8 mouse cellular contexts compared by ENCODE assay signal in the genomic region with DNA sequence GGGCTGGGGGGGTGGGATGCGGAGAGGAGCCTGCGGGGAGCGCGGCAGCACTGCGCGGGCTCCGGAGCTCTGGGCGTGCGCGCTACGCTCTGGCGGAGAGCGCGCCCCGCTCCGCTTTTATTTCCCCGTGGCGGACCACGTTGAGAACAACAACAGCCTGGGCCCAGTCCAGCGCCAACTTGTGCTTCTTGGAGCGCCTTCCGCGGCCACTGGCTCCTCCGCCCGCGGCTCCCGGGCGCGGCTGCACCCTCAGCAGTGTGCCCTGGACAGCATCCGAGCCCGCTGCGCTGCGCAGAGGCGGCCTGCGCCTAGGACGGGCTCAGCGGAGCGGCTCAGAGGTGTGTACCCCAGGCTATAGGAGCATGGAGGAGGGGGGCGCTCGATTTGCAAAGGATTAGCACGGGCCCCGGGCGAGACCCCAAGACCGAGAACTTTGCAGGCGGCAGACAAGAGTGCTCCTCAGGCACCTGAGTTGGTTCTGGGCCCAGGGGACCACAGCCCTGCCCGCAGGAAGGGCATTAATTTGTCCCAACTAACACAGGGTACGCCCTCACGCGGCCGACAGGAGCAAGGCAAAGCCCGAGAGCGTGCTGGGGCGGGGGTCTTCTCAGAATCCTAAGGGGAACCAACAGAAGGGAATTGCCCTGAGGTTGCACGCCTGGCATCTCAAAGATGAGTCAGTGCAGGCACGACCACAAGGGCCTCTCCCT. TPM values are rescaled to one million over a fixed set of nuclear protein-coding genes. Genes with fewer than 3 reads are reported as not detected.
DNase-seq lines count a peak whose midpoint lies in the region; ATAC-seq lines count a peak whose summit lies in the region.

A gene (minus strand): TSS at position 91 of the 710 bp plus-strand sequence.

- no peaks in the 10 kb centered on the region for H3K27me3 ChIP-seq in embryonic facial prominence, embryonic 13.5 days
- H3K27me3 ChIP-seq in heart, embryonic 11.5 days (ENCODE audit: control insufficient read depth, insufficient read depth, low read length), result no peaks in the 10 kb centered on the region
- peaks cover 72% of the 10 kb centered on the region for H3K27me3 ChIP-seq in liver, embryonic 13.5 days

- H3K4me1 ChIP-seq in embryonic facial prominence, embryonic 13.5 days, result peaks cover 22% of the 10 kb centered on the region
- no peaks in the 10 kb centered on the region for H3K4me1 ChIP-seq in heart, embryonic 11.5 days (ENCODE audit: control insufficient read depth, insufficient read depth, low read length)
- peaks cover 10% of the 10 kb centered on the region for H3K4me1 ChIP-seq in liver, embryonic 13.5 days (replicated peaks)

- peak; percentile 38 for DNase-seq in 3T3-L1 (ENCODE audit: low read depth, low spot score)
- DNase-seq in adrenal gland, postnatal 36 days, result peak; percentile 69 to 73
- DNase-seq in kidney, postnatal 10 days, result peak; percentile 90
- DNase-seq in liver, embryonic 13.5 days, result no peak
- DNase-seq in neural tube, embryonic 10.5 days (ENCODE audit: extremely low spot score, low spot score), result peak; percentile 91
- peak; percentile 38 to 71 for DNase-seq in thymus, postnatal 10 days (ENCODE audit: low spot score in 2 of 2)

- under 1% methylated on average over 54 of the region's 55 CpGs for WGBS in embryonic facial prominence, embryonic 13.5 days
- WGBS in heart, embryonic 11.5 days (ENCODE audit: insufficient replicate concordance), result 2% methylated on average over 45 of the region's 55 CpGs
- WGBS in liver, embryonic 13.5 days (ENCODE audit: insufficient replicate concordance), result 2% methylated on average over 38 of the region's 55 CpGs

- peak within 1 kb of the TSS; percentile 96 for H3K27ac ChIP-seq in embryonic facial prominence, embryonic 13.5 days
- H3K27ac ChIP-seq in heart, embryonic 11.5 days (ENCODE audit: low read depth, low read length), result peak within 1 kb of the TSS; percentile 68
- no peak within 1 kb of the TSS for H3K27ac ChIP-seq in liver, embryonic 13.5 days

- peak within 1 kb of the TSS; percentile 97 for H3K9ac ChIP-seq in embryonic facial prominence, embryonic 13.5 days
- peak within 1 kb of the TSS; percentile 85 for H3K9ac ChIP-seq in heart, embryonic 11.5 days (ENCODE audit: low read depth, low read length)
- peak within 1 kb of the TSS; percentile 53 for H3K9ac ChIP-seq in liver, embryonic 13.5 days

- peak within 1 kb of the TSS; percentile 81 for H3K4me2 ChIP-seq in embryonic facial prominence, embryonic 13.5 days
- H3K4me2 ChIP-seq in heart, embryonic 11.5 days, result peak within 1 kb of the TSS; percentile 87
- peak within 1 kb of the TSS; percentile 67 for H3K4me2 ChIP-seq in liver, embryonic 13.5 days

- ATAC-seq in embryonic facial prominence, embryonic 13.5 days (ENCODE audit: insufficient number of reproducible peaks, insufficient read depth, low FRiP score, low TSS enrichment, low read depth), result peak; percentile 76
- ATAC-seq in heart, embryonic 11.5 days (replicated peaks; ENCODE audit: insufficient number of reproducible peaks, low FRiP score, low TSS enrichment), result peak; percentile 64
- peak; percentile 45 for ATAC-seq in liver, embryonic 13.5 days (ENCODE audit: low read depth)

- peak within 1 kb of the TSS; percentile 94 for H3K4me3 ChIP-seq in embryonic facial prominence, embryonic 13.5 days
- H3K4me3 ChIP-seq in heart, embryonic 11.5 days (ENCODE audit: low read depth, low read length), result peak within 1 kb of the TSS; percentile 88
- H3K4me3 ChIP-seq in liver, embryonic 13.5 days (replicated peaks), result peak within 1 kb of the TSS; percentile 63

- H3K9me3 ChIP-seq in embryonic facial prominence, embryonic 13.5 days, result no peaks in the 10 kb centered on the region
- no peaks in the 10 kb centered on the region for H3K9me3 ChIP-seq in heart, embryonic 11.5 days (replicated peaks; ENCODE audit: control insufficient read depth, low read length)
- no peaks in the 10 kb centered on the region for H3K9me3 ChIP-seq in liver, embryonic 13.5 days (replicated peaks)

- peaks cover 30% of the 10 kb centered on the region for H3K36me3 ChIP-seq in embryonic facial prominence, embryonic 13.5 days
- peaks cover 8% of the 10 kb centered on the region for H3K36me3 ChIP-seq in heart, embryonic 11.5 days (ENCODE audit: control insufficient read depth, insufficient read depth, low read length)
- H3K36me3 ChIP-seq in liver, embryonic 13.5 days, result no peaks in the 10 kb centered on the region

RNA-seq across cellular contexts. Expression of the gene that starts here (rescaled TPM):
- total RNA-seq in adrenal gland, postnatal 36 days (2021), result 10 to 100 TPM; 11.1 to 11.2 TPM
- 27.3 and 33.0 TPM in 2 replicates for polyA plus RNA-seq in embryonic facial prominence, embryonic 13.5 days (2015; fragmentation: Nextera tagmentation; extraction: Ambion mirVana)
- polyA plus RNA-seq in heart, embryonic 11.5 days (2014; fragmentation: Nextera tagmentation; extraction: Ambion mirVana), result 20.4 and 22.7 TPM in 2 replicates
- polyA plus RNA-seq in liver, embryonic 13.5 days (2015; fragmentation: Nextera tagmentation; extraction: Ambion mirVana), result 1.8 and 2.5 TPM in 2 replicates
